Mouse (Mus musculus) olfactory bulb, adult 2 months (tissue): Measurements from ENCODE around the gene Cpne2.
A peak's percentile ranks its signal among the peaks of the same experiment; 100 is the strongest.

Source experiments
- CTCF ChIP-seq: fragments of 200-500 bp; IDR thresholded peaks from 2 replicates; pipeline ENCODE4 v1.5.1; 2012; ENCODE audit warnings: low read depth, mild to moderate bottlenecking, low read length, moderate library complexity; ENCODE audit not compliant: insufficient read depth
- POLR2A ChIP-seq: fragments of 200-500 bp; IDR thresholded peaks from 2 replicates; pipeline ENCODE4 v1.6.1; 2012; ENCODE audit warnings: mild to moderate bottlenecking, low read depth, low read length, moderate library complexity; ENCODE audit not compliant: insufficient read depth

DNA sequence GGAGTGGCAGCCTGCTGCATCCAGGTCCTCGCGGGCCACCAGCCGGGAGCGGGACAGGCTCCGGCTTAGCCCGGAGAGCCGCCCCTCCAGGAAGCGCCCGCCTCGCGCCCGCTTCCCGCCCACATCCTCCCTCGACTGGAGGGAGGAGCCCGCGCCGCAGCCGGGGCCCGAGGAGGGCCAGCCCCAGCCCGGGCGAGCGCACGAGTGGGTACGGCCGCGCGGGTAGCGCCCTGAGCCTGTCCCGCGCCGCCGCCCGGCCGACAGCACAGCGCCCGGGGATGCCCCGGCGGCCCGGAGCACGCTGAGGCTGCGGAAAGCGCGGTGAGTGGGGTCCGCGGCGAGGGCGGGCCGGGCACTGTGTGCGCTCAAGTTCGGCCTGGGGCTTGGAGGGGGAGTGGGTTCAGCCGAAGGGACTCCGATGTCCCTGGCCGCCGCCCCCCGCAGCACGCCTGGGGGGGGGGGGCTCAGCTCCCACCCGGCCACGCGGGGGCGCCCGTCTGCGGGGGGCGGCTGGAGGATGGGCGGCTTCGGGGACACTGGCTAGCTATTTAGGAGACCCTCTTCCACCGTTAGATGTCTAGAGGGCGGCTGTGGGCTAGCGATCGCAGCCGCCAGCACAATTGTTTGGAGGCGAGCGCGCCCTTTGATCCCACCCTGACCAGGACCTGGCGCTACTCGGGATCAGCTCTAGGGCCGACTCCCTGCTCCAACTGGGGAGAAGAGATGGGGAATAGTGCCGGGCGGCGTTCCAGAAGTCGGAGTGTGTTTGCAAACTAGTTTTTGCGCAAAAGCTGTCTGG lies at the start of gene Cpne2:
- TF ChIP-seq POLR2A: peak; percentile 53; the same call in 1 of the 2 replicates
- TF ChIP-seq CTCF: peak; percentile 63; the same call in 1 of the 2 replicates
